Mouse (Mus musculus) granulocyte monocyte progenitor cell, adult 5-6 weeks (primary cell): ENCODE data around the gene Gch1. TPM values are rescaled to one million over a fixed set of nuclear protein-coding genes. Genes with fewer than 3 reads are reported as not detected.
"Not testable (repeated sequence)": the region's sequence is repeated elsewhere in the genome, so short reads cannot be mapped to it uniquely, and the experiment has no call there.

ENCODE experiments used
- ATAC-seq: replicated peaks from 2 replicates; pipeline ENCODE4 v1.8.0; 2016; ENCODE audit warnings: mild to moderate bottlenecking, moderate TSS enrichment, inconsistent platforms; ENCODE audit not compliant: poor library complexity, severe bottlenecking
- total RNA-seq, 2 experiments: library from RNA; stranded (forward) in 1 of 2; stranded (reverse) in 1 of 2; fragments of 200-712, 200-1000 nt in 1 of 2; fragments of >200 nt in 1 of 2; fragmentation: Nextera tagmentation in 1 of 2; gene quantifications; 2 replicates each; pipeline ENCODE4 v1.2.3; 2014 to 2017

Gch1 gene
- total RNA-seq, 2 experiments from 2014 or later: 0.41 to 3.3 TPM

DNA sequence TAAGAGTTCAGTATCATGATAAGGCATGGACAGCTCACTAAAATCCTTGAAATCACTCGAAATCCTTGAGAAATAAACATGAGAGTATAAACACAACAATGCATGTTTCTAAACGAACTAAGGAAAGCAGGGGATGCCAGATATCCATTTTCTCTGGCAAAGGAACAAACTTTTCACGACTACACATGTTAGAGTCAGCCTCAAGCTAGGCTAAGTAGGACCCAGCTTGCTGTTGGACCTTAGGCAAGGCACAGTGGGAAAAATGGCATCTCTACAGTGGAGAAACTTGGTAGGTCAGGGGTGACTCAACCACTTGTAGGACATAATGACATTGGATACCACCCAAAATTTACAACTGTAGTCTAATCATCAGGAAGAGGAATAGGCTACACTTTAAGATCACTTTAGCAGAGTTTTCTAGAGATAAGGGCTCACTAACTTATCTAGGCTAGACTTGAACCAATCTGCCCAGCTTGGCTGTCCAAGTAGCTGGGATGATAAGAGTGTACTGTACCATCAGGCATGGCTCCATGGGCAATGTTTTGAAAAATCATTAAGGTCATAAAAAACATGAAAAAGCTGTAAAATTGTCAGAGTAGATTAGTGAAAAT lies 18.6 kb downstream of the Gch1 start:
- ATAC-seq: no peak

- no peak for ATAC-seq
Measured at GRCm38 (mm10) chr14:47169677-47170410, 19.4 kb downstream of the Gch1 start.

DNA sequence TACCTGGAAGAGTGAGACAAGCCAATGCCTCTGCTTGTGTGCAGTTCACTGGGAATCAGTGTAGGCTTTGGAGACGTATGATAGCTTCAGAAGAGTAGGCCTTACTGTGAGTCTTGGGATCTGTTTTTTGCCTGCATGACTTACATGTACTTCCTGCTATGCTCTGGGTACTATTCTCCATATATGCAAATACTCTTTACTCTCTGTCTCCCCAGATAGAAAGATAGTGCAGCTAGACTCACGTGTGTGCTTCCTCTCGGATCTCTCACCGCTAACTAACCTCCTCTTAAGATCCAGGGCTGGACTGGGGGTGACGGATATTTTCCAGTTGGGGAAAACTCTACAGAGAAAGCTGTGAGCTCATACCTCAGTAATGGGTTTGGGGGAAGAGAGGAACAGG lies 23.5 kb downstream of the Gch1 start:
- ATAC-seq: no peak

DNA sequence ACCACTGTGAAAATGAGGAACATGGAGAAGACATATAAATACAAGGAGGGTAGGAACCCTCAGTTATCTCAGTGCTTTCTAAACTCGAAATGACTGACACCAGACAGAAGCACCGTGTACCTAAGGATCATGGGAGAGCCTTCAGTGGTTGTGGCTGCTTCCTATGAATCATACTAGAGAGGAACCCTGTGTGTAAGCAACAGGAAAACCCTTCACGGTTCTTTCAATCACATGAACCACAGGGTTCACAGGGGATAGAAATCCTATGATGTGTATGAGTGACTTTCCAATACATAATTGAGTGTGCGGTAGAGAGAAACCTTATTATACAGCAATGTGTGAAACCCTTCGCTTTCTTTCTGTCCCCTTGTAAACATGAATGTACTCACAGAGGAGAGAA lies 24.1 kb downstream of the Gch1 start:
- ATAC-seq: peak; percentile 50

- peak; percentile 57 for ATAC-seq
Measured at GRCm38 (mm10) chr14:47161921-47162427, 27.2 kb downstream of the Gch1 start.

GRCm38 (mm10) chr14:47160051-47160640 lies 29.1 kb downstream of the Gch1 start:
- no peak for ATAC-seq

GRCm38 (mm10) chr14:47154303-47154702 lies 34.9 kb downstream of the Gch1 start:
- ATAC-seq: no peak

GRCm38 (mm10) chr14:47151306-47151705 lies 37.9 kb downstream of the Gch1 start:
- no peak for ATAC-seq

DNA sequence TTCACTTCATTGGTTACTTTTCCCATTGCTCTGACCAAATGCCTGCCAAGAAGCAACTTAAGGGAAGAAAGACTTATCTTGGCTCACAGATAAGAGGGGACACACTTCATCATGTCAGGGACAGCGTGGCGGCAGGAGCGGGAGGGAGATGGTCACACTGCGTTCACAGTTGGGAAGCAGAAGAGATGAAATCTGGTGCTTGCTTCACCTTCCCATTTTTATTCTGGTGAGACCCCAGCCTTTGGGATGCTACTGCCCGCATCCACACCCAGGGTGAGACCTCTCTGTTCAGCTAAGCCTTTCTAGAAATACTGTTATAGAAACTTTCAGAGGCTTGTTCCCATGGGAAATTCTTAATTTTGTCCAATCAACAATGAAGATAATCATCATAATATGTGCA lies 44.9 kb downstream of the Gch1 start:
- no peak for ATAC-seq

GRCm38 (mm10) chr14:47138853-47139252 lies 50.4 kb downstream of the Gch1 start:
- ATAC-seq: peak; percentile 69

DNA sequence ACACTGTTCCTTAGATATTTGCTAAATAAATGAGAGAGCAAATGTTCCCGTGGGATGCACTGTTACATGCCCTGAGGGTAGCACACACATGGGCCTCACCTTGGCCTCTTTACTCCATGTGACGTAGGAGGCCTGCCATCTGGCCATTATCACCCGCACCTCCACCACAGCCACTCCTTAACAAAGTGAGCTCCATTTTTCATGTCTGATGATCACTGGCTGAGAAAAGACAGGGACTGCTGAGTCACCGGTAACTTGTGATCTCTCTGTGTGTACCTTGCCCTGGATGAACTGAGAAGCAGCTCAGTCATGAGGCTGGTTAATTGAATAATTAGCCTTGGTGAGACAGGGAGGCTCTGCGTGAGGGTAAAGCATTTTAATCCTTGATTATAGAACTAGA lies 52.6 kb downstream of the Gch1 start:
- ATAC-seq: no peak

GRCm38 (mm10) chr14:47133948-47134347 lies 55.3 kb downstream of the Gch1 start:
- no peak for ATAC-seq

DNA sequence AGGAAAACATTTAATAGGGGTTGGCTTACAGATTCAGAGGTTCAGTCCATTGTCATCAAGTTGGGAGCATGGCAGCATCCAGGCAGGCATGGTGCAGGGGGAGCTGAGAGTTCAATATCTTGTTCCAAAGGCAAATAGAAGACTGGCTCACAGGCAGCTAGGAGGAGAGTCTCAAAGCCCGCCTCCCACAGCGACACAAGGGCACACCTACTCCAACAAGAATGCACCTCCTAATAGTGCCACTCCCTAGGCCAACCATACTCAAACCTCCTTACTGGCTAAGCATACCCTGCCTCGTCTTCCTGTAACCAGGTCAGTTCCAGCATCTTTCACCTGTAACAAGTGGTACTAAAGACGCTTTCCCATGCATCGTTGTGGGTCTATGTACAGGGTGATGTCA lies 61.2 kb downstream of the Gch1 start:
- ATAC-seq: no peak

- peak; percentile 60 for ATAC-seq
Measured at GRCm38 (mm10) chr14:47117522-47117921, 71.7 kb downstream of the Gch1 start.

- ATAC-seq: peak; percentile 56
Measured at GRCm38 (mm10) chr14:47116062-47116762, 73.0 kb downstream of the Gch1 start.

DNA sequence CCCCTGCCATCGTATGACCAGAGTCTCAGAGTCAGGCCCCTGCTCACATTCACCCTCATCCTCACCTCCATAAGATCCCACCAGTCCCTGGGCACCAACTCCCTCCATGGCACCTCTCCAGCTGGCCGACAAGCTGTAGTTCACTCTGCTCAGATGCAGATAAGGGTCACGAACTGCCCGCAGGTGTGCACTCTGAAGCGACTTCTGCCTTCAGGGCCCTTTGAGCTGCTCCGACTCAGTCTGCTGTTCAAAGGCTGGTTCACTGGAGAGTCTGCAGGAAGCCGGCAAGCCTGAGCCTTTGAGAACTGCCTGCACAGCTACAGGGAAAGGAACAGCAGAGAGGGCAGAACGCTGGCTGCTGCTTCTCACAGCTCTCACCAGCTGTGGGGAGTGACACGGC lies 74.1 kb downstream of the Gch1 start:
- no peak for ATAC-seq

- no peak for ATAC-seq
Measured at GRCm38 (mm10) chr14:47111341-47111740, 77.9 kb downstream of the Gch1 start.

GRCm38 (mm10) chr14:47110391-47110790 lies 78.8 kb downstream of the Gch1 start:
- ATAC-seq: not testable (repeated sequence)

DNA sequence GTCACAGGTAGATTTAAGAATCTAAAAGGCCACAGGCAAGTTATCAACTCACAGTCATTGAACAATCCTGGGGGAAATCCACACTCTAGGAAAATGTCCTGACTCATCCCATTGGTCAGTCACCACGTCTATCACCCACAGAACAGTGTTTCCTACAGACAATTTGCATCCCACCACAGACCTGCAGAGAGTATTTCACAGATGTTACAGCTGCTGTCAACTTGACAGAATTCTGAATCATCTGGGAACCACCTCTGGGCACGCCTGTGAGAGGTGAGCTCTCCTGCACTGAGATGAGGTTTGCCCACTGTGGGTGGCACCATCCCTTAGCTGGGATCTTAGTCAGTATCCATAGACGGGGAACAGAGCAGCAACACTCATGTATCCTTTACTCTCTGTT lies 81.8 kb downstream of the Gch1 start:
- ATAC-seq: 0 out of 2 replicates have a peak, but pooled peaks have one; percentile 9

DNA sequence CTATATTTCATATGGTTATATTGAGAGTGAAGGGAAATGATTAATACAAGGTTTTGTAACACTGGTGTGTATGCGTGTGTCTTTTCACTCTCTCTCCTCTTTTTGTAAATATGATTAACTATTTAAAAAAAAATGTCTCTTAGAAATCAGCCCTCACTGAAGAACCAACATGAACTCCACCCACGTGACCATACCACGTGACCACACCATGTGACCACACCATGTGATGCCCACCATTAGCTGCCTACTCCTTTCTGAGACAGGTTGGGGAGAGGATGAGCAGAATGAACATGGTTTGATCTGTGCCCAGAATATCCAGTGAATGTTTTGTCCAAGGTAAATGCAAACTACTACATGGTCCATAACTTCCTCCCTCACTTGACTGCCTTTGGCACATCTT lies 83.5 kb downstream of the Gch1 start:
- no peak; the same call in 1 of the 2 replicates for ATAC-seq

DNA sequence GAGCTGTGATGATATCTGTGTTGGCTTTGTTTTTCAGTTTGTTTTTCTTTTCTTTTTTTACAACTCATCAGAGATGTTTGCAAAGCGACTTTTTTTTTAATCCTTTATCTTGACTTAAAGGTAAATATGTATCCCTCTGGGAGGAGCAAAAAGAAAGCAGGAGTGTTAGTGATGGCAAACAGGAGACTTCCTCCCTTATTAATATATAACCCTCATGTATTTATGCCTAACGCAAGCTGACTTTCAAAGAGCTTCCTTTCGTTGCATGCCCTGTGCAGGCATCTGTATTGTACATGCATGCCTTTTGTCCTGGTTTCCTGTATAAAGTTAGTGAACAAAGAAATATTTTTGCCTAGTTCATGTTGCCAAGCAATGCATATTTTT lies 84.0 kb downstream of the Gch1 start:
- ATAC-seq: no peak
